Mouse (Mus musculus) lung, postnatal 0 days (tissue): Measurements from ENCODE around the gene Clps. TPM values are rescaled to one million over a fixed set of nuclear protein-coding genes. Genes with fewer than 3 reads are reported as not detected.
A peak's percentile ranks its signal among the peaks of the same experiment; 100 is the strongest.

Source experiments
- ATAC-seq: fragments of 200-750 bp; cut with Nextera tagmentation; 2 replicates; pipeline ENCODE4 v1.8.0; 2017; ENCODE audit warnings: moderate library complexity
- DNase-seq: peaks from one replicate; pipeline ENCODE4 v3.0.0-alpha.2; 2016; ENCODE audit warnings: low spot score
- H3K27ac ChIP-seq: fragments of 300-500 bp; sonication (generic); 2 replicates; pipeline ENCODE4 v1.5.1; 2014; ENCODE audit warnings: antibody characterized with exemption, mild to moderate bottlenecking, low read length, mixed read lengths
- H3K27me3 ChIP-seq: fragments of 300-500 bp; sonication (generic); replicated peaks from 2 replicates; pipeline ENCODE4 v1.6.1; 2014; ENCODE audit warnings: low read length, mixed read lengths; ENCODE audit not compliant: insufficient read depth
- H3K36me3 ChIP-seq: fragments of 300-500 bp; sonication (generic); 2 replicates; pipeline ENCODE4 v1.6.1; 2014; ENCODE audit warnings: low read length, mixed read lengths; ENCODE audit not compliant: insufficient read depth
- H3K4me1 ChIP-seq: fragments of 300-500 bp; sonication (generic); 2 replicates; pipeline ENCODE4 v1.6.1; 2014; ENCODE audit warnings: antibody characterized with exemption, low read depth, low read length, mixed read lengths; ENCODE audit not compliant: insufficient read depth
- H3K4me2 ChIP-seq: fragments of 300-500 bp; sonication (generic); replicated peaks from 2 replicates; pipeline ENCODE4 v1.6.1; 2014; ENCODE audit warnings: low read depth, mild to moderate bottlenecking, low read length, moderate library complexity, mixed read lengths
- H3K4me3 ChIP-seq: fragments of 300-500 bp; sonication (generic); 2 replicates; pipeline ENCODE4 v1.5.1; 2014; ENCODE audit warnings: low read depth, low read length
- H3K9ac ChIP-seq: fragments of 300-500 bp; sonication (generic); replicated peaks from 2 replicates; pipeline ENCODE4 v1.6.1; 2014; ENCODE audit warnings: low read depth, mild to moderate bottlenecking
- H3K9me3 ChIP-seq: fragments of 300-500 bp; sonication (generic); 2 replicates; pipeline ENCODE4 v1.6.1; 2016; ENCODE audit warnings: low read length, mixed read lengths
- CTCF ChIP-seq: IDR thresholded peaks from 2 replicates; pipeline ENCODE4 v1.5.1; 2016; ENCODE audit warnings: antibody characterized with exemption, mild to moderate bottlenecking
- EP300 ChIP-seq: IDR thresholded peaks from 2 replicates; pipeline ENCODE4 v1.6.1; 2016; ENCODE audit warnings: antibody characterized with exemption, mild to moderate bottlenecking, control low read depth
- WGBS: fragments of 180-500 bp; shearing (Covaris S2); extraction: QIAGEN DNeasy Blood & Tissue Kit; methylation state at CpG from one replicate; pipeline ENCODE4 v1.1.7; 2014; 5-methylcytosine and 5-hydroxymethylcytosine counted together
- polyA plus RNA-seq: library from polyadenylated mRNA; unstranded; fragments of >200 nt; fragmentation: Nextera tagmentation; extraction: Ambion mirVana; gene quantifications from 2 replicates; pipeline ENCODE4 v1.2.1, GENCODE M21; 2015

Gene Clps
- polyA plus RNA-seq, 1 experiment from 2014 or later: 0.42 TPM

GRCm38 (mm10) chr17:28591476-28591875, 30.9 kb upstream of the Clps start:
- no peak overlapping the region for H3K27ac ChIP-seq
- no peaks in the 10 kb centered on the region for H3K27me3 ChIP-seq
- peaks cover 20% of the 10 kb centered on the region for H3K36me3 ChIP-seq
- no peak for TF ChIP-seq CTCF
- no peaks in the 10 kb centered on the region for H3K4me1 ChIP-seq
- 88% methylated on average over 5 of the region's 5 CpGs for WGBS
- H3K4me2 ChIP-seq: no peak overlapping the region
- H3K9ac ChIP-seq: no peak overlapping the region
- DNase-seq (no peak), ATAC-seq (no peak)
- H3K9me3 ChIP-seq: no peaks in the 10 kb centered on the region
- no peak overlapping the region for H3K4me3 ChIP-seq

GRCm38 (mm10) chr17:28590596-28590995, 30.0 kb upstream of the Clps start:
- no peak overlapping the region for H3K4me3 ChIP-seq
- peaks cover 20% of the 10 kb centered on the region for H3K36me3 ChIP-seq
- 64% methylated on average over 3 of the region's 3 CpGs for WGBS
- ATAC-seq (no peak; the same call in 1 of the 2 replicates), DNase-seq (peak; percentile 15)
- no peak for TF ChIP-seq CTCF
- TF ChIP-seq EP300: no peak
- no peaks in the 10 kb centered on the region for H3K27me3 ChIP-seq
- H3K9ac ChIP-seq: no peak overlapping the region
- H3K27ac ChIP-seq: no peak overlapping the region
- H3K9me3 ChIP-seq: no peaks in the 10 kb centered on the region
- H3K4me1 ChIP-seq: no peaks in the 10 kb centered on the region
- H3K4me2 ChIP-seq: no peak overlapping the region

DNA sequence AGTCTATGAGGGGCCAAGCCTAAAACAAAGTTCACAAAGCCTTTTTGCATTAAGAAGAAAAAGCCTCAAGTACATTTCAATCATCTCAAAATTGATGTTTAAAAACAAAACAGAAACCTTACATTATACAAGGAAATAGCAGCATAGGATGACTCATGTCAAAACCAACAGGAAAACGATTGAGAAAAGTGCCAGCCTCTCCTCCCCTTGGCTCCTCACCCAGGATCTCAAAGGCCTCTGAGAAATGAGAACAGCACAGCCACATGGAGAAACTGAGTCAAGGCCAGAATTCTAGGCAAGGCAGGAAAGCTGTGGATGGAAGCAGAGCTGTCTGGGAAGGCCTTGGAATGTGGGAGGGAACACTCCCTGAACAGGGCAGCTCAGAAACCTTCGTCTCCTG, 28.0 kb upstream of the Clps start:
- ATAC-seq (no peak), DNase-seq (no peak)
- H3K27me3 ChIP-seq: no peaks in the 10 kb centered on the region
- no peak overlapping the region for H3K9ac ChIP-seq
- H3K4me1 ChIP-seq: no peaks in the 10 kb centered on the region
- WGBS: 74% methylated on average over 2 of the region's 2 CpGs
- no peak overlapping the region for H3K4me2 ChIP-seq
- no peaks in the 10 kb centered on the region for H3K9me3 ChIP-seq
- H3K4me3 ChIP-seq: no peak overlapping the region
- H3K27ac ChIP-seq: no peak overlapping the region
- TF ChIP-seq EP300 (no peak), CTCF (no peak)
- H3K36me3 ChIP-seq: peaks cover 19% of the 10 kb centered on the region

DNA sequence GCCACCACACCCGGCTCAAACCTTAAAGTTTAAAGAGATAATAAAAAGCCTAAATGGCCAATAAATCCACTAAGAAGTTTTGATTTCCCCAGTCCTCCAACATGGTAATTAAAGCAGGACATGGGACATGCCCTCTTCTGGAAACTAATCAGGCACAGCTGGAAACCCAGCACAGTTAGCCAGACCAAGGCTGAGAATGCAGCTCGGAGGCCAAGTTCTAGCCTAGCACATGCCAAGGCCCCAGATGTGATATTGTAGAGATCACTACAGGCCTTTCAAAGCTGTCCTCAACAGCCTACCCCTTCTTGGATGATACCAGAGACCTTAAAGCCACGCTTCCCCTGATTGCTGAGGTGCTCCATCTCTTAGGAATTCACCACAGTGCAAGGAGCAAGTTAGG, 25.9 kb upstream of the Clps start:
- Histone ChIP-seq H3K9me3 (no peaks in the 10 kb centered on the region), H3K36me3 (peaks cover 11% of the 10 kb centered on the region), H3K4me1 (no peaks in the 10 kb centered on the region), H3K4me2 (no peak overlapping the region), H3K27ac (no peak overlapping the region), H3K27me3 (no peaks in the 10 kb centered on the region), H3K4me3 (no peak overlapping the region), H3K9ac (no peak overlapping the region)
- DNase-seq (no peak), ATAC-seq (peak; percentile 40; the same call in 1 of the 2 replicates)
- 77% methylated on average over 3 of the region's 3 CpGs for WGBS
- TF ChIP-seq CTCF: no peak

- Histone ChIP-seq H3K27ac (no peak overlapping the region), H3K4me1 (no peaks in the 10 kb centered on the region), H3K4me2 (no peak overlapping the region), H3K9me3 (no peaks in the 10 kb centered on the region), H3K27me3 (no peaks in the 10 kb centered on the region), H3K36me3 (no peaks in the 10 kb centered on the region), H3K4me3 (no peak overlapping the region), H3K9ac (no peak overlapping the region)
- DNase-seq: no peak
- ATAC-seq: no peak
- TF ChIP-seq EP300 (no peak), CTCF (no peak; the same call in 1 of the 2 replicates)
- WGBS: 51% methylated on average over 2 of the region's 2 CpGs
Observed at GRCm38 (mm10) chr17:28581056-28581455, 20.5 kb upstream of the Clps start.

DNA sequence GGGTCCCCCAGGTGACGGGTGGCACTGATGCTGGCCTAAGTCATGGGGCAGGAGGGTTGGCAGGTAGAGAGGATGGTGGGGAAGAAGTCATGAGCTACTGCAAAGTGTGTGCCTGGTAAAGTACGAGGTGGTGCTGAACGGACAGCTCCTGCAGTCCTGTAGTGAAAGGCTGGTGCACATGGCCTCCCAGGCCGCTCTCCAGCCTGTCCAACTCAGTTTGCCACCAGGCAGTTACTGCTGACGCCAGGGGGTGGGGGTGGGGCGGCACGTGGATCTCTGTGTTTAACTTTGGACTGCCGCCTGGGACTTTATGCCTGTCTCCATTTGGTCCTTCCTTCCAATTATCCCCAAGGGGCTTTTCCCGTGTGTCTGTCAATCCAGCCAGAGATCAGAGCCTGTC, 19.8 kb upstream of the Clps start:
- Histone ChIP-seq H3K9me3 (no peaks in the 10 kb centered on the region), H3K4me3 (no peak overlapping the region), H3K4me1 (no peaks in the 10 kb centered on the region), H3K9ac (no peak overlapping the region), H3K36me3 (no peaks in the 10 kb centered on the region), H3K27ac (no peak overlapping the region), H3K27me3 (no peaks in the 10 kb centered on the region), H3K4me2 (no peak overlapping the region)
- peak; percentile 80 for ATAC-seq
- 4% methylated on average over 9 of the region's 9 CpGs for WGBS
- no peak for TF ChIP-seq CTCF
- DNase-seq: peak; percentile 88
